Mouse (Mus musculus): ENCODE results near the gene Olfr8. TPM values are rescaled to one million over a fixed set of nuclear protein-coding genes. Genes with fewer than 3 reads are reported as not detected.

Olfr8 gene
- polyA plus RNA-seq (2017; shearing (Covaris generic)) = not detected

GRCm38 (mm10) chr10:78950336-78950735 is at the start of gene Olfr8:
TSS of gene Olfr8 (plus strand) at chr10:78950636.

GRCm38 (mm10) chr10:78912871-78913270 is 37.6 kb upstream of the Olfr8 start, which contains the start of gene Olfr1354:
TSS of gene Olfr1354 (plus strand) at chr10:78913171.

DNA sequence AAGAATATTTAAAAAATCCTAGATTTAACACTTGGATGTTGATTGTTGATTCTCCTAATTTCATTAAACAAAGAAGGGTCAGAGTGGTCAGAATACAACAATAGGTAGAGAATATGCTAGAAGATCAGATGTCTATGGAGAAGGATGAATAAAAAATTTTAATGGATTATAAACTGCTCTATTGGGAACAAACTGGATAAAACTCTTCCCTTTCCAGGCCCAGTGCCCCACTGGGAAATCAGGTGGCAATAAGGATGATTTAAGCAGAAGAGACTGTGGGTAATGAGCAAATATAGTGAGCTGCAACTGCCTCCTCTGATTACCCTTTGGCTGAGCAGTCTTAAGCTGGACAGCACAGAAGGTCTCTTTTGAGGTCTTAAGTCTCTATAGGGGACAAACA is 12.6 kb downstream of the Olfr8 start, which contains the start of gene Olfr1353:
TSS of gene Olfr1353 (plus strand) at position 301 of the 400 bp plus-strand sequence.

DNA sequence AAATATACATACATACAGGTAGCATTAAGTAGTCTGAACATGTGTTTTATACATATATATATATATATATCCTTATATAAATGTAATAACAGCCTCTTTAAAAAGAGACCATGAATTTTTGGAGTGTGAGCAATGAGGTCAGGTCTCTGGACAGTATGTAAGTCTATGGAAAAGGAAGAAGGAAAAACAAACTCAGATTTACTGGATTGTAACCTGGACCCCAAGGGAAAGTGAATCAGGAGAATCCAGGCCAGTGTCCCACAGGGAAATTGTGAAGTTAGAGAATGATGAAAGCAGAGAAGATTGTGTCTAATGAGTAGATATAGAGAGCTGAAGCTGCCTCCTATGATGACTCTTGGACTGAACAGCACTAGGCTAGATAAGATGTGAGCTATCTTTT is 30.3 kb downstream of the Olfr8 start, which contains the start of gene Olfr1352:
TSS of gene Olfr1352 (plus strand) at position 301 of the 400 bp plus-strand sequence.

Other genes with a start within 250 kb of the Olfr8 start
- gene Casp14, start 232.3 kb upstream of the Olfr8 start, polyA plus RNA-seq (2017; shearing (Covaris generic)) = not detected
- gene Ccdc105, start 197.6 kb upstream of the Olfr8 start, polyA plus RNA-seq (2017; shearing (Covaris generic)) = not detected
- gene Slc1a6, start 170.1 kb upstream of the Olfr8 start, polyA plus RNA-seq (2017; shearing (Covaris generic)) = not detected
- not detected for gene Olfr1356, start 98.5 kb upstream of the Olfr8 start, polyA plus RNA-seq (2017; shearing (Covaris generic))
- gene Olfr1355, start 75.1 kb upstream of the Olfr8 start, polyA plus RNA-seq (2017; shearing (Covaris generic)) = not detected
- gene Olfr1354, start 37.5 kb upstream of the Olfr8 start, polyA plus RNA-seq (2017; shearing (Covaris generic)) = not detected
- not detected for gene Olfr1353, start 12.7 kb downstream of the Olfr8 start, polyA plus RNA-seq (2017; shearing (Covaris generic))
- not detected for gene Olfr1352, start 30.4 kb downstream of the Olfr8 start, polyA plus RNA-seq (2017; shearing (Covaris generic))
- gene Olfr1351, start 61.8 kb downstream of the Olfr8 start, polyA plus RNA-seq (2017; shearing (Covaris generic)) = not detected
- 0.11 TPM for gene Olfr57, start 78.1 kb downstream of the Olfr8 start, polyA plus RNA-seq (2017; shearing (Covaris generic))
- 23.9 TPM for gene 2610008E11Rik, start 147.0 kb downstream of the Olfr8 start, polyA plus RNA-seq (2017; shearing (Covaris generic))
- gene Vmn2r80, start 198.1 kb downstream of the Olfr8 start, polyA plus RNA-seq (2017; shearing (Covaris generic)) = not detected

All from CD4-positive, CD25-positive, alpha-beta regulatory T cell (primary cell).